Mouse (Mus musculus) ES-E14 (cell line): ENCODE measurements at regions not wholly inside any gene's neighbourhood (a gene's known extent, or its start where the extent isn't known, plus 50 kb on each side); places are given as distances from the start of the nearest gene placed in this dataset.
A peak's percentile ranks its signal among the peaks of the same experiment; 100 is the strongest.

Source experiments
- DNase-seq: peaks from one replicate; pipeline ENCODE4 v3.0.0-alpha.2; 2013; ENCODE audit warnings: low read depth, low spot score
- H3K27ac ChIP-seq: 2 replicates; pipeline ENCODE4 v1.5.1; 2012; ENCODE audit warnings: low read depth, mild to moderate bottlenecking, low read length, moderate library complexity, mixed read lengths; ENCODE audit not compliant: poor library complexity, insufficient read depth, severe bottlenecking
- H3K36me3 ChIP-seq: 2 replicates; pipeline ENCODE4 v1.6.1; 2012; ENCODE audit warnings: mild to moderate bottlenecking, low read length, moderate library complexity, mixed read lengths; ENCODE audit not compliant: control insufficient read depth, poor library complexity, insufficient read depth, severe bottlenecking
- H3K4me1 ChIP-seq, 2 experiments: fragments of 150-350 bp in 1 of 2; sonication (generic) in 1 of 2; 2 replicates each; pipeline ENCODE4 v1.6.1; 2012; ENCODE audit warnings: low read length in 2 of 2, mild to moderate bottlenecking in 1 of 2, mixed read lengths in 1 of 2; ENCODE audit not compliant: control insufficient read depth in 2 of 2, insufficient read depth in 2 of 2, poor library complexity in 1 of 2
- H3K4me3 ChIP-seq, 2 experiments: fragments of 150-350 bp in 1 of 2; sonication (generic) in 1 of 2; 2 replicates each; pipeline ENCODE4 v1.5.1; 2012; ENCODE audit warnings: low read length in 2 of 2, low read depth in 1 of 2, mild to moderate bottlenecking in 1 of 2, mixed read lengths in 1 of 2; ENCODE audit not compliant: insufficient read depth in 1 of 2, poor library complexity in 1 of 2, severe bottlenecking in 1 of 2
- H3K9ac ChIP-seq: 2 replicates; pipeline ENCODE4 v1.6.1; 2012; ENCODE audit warnings: low read depth, mild to moderate bottlenecking, low read length, mixed read lengths; ENCODE audit not compliant: poor library complexity, insufficient read depth, severe bottlenecking
- H3K9me3 ChIP-seq: fragments of 150-350 bp; sonication (generic); 2 replicates; pipeline ENCODE4 v1.6.1; 2012; ENCODE audit warnings: low read depth, mild to moderate bottlenecking, low read length; ENCODE audit not compliant: control insufficient read depth, insufficient read depth
- CHD2 ChIP-seq: IDR thresholded peaks from 2 replicates; pipeline ENCODE4 v1.6.1; 2014; ENCODE audit warnings: mild to moderate bottlenecking, low read depth, low read length, inconsistent platforms
- HCFC1 ChIP-seq: IDR thresholded peaks from 2 replicates; pipeline ENCODE4 v1.6.1; 2012; ENCODE audit warnings: low read length, inconsistent platforms, borderline replicate concordance; ENCODE audit not compliant: insufficient read depth
- MAFK ChIP-seq: IDR thresholded peaks from 2 replicates; pipeline ENCODE4 v1.6.1; 2014; ENCODE audit warnings: mild to moderate bottlenecking, low read depth, low read length, inconsistent platforms; ENCODE audit not compliant: insufficient read depth
- ZC3H11A ChIP-seq: IDR thresholded peaks from 2 replicates; pipeline ENCODE4 v1.6.1; 2012; ENCODE audit warnings: low read depth, mild to moderate bottlenecking, inconsistent platforms, low read length, borderline replicate concordance
- ZNF384 ChIP-seq: IDR thresholded peaks from 2 replicates; pipeline ENCODE4 v1.6.1; 2012; ENCODE audit warnings: low read depth, low read length, inconsistent platforms
- in situ Hi-C, 2 experiments: fragments of 600-800 bp; cut with MboI; formaldehyde crosslinking; loops; one replicate each; pipeline ENCODE4 v1.15.1; 2025; ENCODE audit warnings: low sequenced_read_pairs in 2 of 2, inconsistent platforms in 1 of 2; ENCODE audit not compliant: unreplicated experiment in 2 of 2

GRCm38 (mm10) chr17:84097871-84098430, 89.8 kb downstream of the Zfp36l2 start:
- H3K27ac ChIP-seq, result no peak overlapping the region

DNA sequence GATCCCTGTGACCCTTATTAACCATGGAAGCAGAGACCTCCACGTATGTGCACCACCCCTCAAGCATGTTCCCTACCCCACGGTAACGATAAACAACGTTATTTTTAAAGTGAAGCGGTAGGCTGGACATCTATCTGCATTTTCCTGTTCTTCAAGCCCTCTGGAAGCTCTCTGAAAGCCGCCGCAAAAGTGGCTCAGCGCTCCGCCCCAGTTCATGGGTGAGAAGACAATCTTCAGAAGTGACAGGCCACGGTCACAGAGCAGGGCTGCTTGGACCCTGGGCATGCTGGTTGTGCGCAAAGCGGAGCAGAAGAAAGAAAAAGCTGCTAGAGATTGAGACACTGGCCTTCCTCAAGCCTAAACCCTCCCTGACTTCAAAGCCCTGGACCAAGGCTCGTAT, 90.5 kb downstream of the Zfp36l2 start:
- H3K9me3 ChIP-seq, result no peaks in the 10 kb centered on the region
- no peak overlapping the region for H3K4me3 ChIP-seq
- no peak overlapping the region for H3K9ac ChIP-seq
- H3K36me3 ChIP-seq, result no peaks in the 10 kb centered on the region
- TF ChIP-seq HCFC1, result no peak
- TF ChIP-seq ZNF384, result no peak
- no peak for TF ChIP-seq ZC3H11A
- TF ChIP-seq CHD2, result no peak
- TF ChIP-seq MAFK, result no peak
- DNase-seq, result no peak
- in situ Hi-C loops, result no loop called here
- H3K27ac ChIP-seq, result no peak overlapping the region
- peaks cover 0 to 6% of the 10 kb centered on the region in 2 experiments; a peak in 2 of 4 replicates for H3K4me1 ChIP-seq

More at GRCm38 (mm10) chr17:84097871-84098430, 89.8 kb downstream of the Zfp36l2 start:
- Histone ChIP-seq H3K4me3 (no peak overlapping the region), H3K36me3 (no peaks in the 10 kb centered on the region), H3K9me3 (no peaks in the 10 kb centered on the region), H3K9ac (no peak overlapping the region), H3K4me1 (peaks cover 0 to 6% of the 10 kb centered on the region in 2 experiments; a peak in 2 of 4 replicates)
- no peak for DNase-seq
- in situ Hi-C loops, result no loop called here
- TF ChIP-seq HCFC1, result no peak

DNA sequence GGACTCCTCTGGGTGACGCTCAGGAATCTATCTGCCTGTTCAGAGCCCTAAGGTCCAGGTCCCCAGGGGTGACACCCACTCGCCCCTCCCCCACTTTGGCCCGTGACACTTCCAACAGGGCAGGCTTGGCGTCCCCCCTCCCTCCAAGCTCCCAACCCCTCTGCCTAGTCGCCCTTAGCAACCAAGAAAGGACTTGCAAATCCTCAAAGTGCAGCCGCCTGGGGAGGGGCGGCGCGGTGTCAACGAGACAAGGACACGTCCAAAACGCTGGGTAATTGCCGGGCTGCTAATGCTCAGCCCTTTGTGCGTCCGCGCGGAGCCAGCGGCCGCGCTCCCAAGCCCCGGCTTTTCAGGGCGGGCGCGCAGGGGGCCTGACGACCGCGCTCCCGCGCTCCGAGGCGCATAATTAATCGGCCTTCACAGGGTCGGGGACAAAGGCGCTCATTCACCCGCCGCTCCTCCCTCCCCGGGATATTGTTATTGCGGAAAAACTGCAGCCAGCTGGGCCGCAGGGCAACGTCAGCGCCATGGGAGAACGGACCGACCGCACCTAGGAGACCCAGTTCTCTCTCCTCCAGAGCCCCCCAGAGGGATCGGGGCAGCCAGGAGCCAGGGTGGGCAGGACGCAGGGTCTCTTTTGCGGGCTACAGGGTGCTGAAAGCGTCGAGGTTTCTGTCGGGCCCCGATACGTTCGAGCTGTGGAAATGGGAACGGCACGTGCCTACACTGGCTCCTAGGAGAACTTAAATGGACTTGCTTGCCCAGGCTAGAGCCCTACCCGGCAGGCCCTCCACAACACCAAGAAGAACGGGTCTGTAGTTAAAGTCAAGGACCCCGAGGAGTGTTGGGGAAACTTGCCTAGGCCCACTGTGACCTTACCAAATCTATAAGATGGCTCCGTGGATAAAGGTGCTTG, 91.1 kb downstream of the Zfp36l2 start:
- no peak for TF ChIP-seq CHD2
- no peak for TF ChIP-seq MAFK
- TF ChIP-seq HCFC1, result no peak
- TF ChIP-seq ZC3H11A, result no peak
- TF ChIP-seq ZNF384, result no peak
- no peak overlapping the region for H3K27ac ChIP-seq

DNA sequence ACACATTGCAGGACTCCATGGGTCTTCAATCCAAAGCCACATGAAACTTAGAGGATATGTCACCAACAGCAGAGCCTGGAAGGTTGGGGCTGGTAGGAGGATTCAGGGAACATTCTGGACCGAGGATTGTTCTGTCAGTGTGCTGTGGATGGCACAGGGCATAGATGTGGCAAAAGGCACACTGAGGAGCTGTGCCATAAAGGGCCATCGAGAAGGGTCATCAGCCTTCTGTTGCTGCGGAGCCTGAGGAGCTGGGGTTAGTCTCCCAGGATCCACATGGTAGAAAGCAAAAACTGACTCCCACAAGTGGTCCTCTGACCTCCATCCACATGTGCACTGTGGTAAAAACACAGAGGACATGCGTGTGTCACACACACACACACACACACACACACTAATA, 91.9 kb downstream of the Zfp36l2 start:
- Histone ChIP-seq H3K9me3 (no peaks in the 10 kb centered on the region), H3K4me3 (no peak overlapping the region)

More for the DNA sequence above, 91.1 kb downstream of the Zfp36l2 start:
- in situ Hi-C loops, result no loop called here
- Histone ChIP-seq H3K36me3 (no peaks in the 10 kb centered on the region), H3K9ac (peak overlapping the region; percentile 44; the same call in 1 of the 2 replicates), H3K4me3 (peak overlapping the region; percentile 50 to 55), H3K9me3 (no peaks in the 10 kb centered on the region), H3K4me1 (peaks cover 0 to 6% of the 10 kb centered on the region in 2 experiments; a peak in 2 of 4 replicates)
- peak; percentile 55 for DNase-seq

More for the DNA sequence above, 91.9 kb downstream of the Zfp36l2 start:
- in situ Hi-C loops, result no loop called here
- no peak for DNase-seq
- H3K27ac ChIP-seq, result no peak overlapping the region
- no peaks in the 10 kb centered on the region for H3K36me3 ChIP-seq
- H3K4me1 ChIP-seq, result peaks cover 0 to 6% of the 10 kb centered on the region in 2 experiments; a peak in 2 of 4 replicates
- TF ChIP-seq MAFK, result no peak
- no peak overlapping the region for H3K9ac ChIP-seq
